Mouse (Mus musculus) adrenal gland, postnatal 25 days (tissue): ENCODE measurements around the gene Zfp551. TPM values are rescaled to one million over a fixed set of nuclear protein-coding genes. Genes with fewer than 3 reads are reported as not detected.

ENCODE experiments used
- DNase-seq: peaks from one replicate; pipeline ENCODE4 v3.0.0; 2021; ENCODE audit warnings: mixed read lengths
- long read RNA-seq: library from polyadenylated mRNA; stranded (forward); transcript quantifications from one replicate; pipeline ENCODE4 v2.0.0, GENCODE M21; 2021
- total RNA-seq: library from RNA; stranded (reverse); gene quantifications from 2 replicates; pipeline ENCODE4 v1.2.3, GENCODE M21; 2021

The Zfp551 gene
- 6.4 and 7.9 TPM in 2 replicates for total RNA-seq
- long read RNA-seq, partial matches to known transcripts: 0 of 6 reads
- long read RNA-seq, other reads (novel, unspliced or antisense): 3 of 6 reads

DNA sequence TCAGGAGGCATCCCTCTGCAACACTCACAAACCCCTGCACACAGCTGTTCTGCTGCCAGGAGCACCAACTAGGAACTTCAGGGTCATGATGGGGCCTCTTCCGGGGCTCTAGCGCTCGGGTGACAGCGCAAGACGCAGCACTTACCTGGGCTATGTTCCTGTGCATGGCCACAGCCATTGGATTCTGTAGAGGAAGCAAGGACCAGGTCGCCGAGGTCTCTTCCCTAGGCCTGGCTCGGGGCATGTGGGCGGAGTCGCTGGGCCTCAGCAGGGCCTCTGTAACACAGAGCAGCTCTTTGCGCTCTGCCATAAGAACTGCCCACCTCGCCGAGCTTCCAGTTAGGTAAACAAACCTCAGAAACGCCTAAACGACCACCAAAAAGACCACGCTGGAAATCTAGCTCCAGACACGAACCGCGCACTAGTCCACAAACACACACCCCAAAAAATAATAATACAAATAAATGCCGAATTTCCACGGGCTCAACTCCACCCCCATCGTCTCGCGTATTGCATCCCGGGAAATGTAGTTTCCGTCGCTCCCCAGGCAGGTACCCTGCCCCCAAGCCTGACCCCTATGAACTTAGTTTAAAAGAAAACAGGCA is at the start of gene Zfp551:
Gene Zfp551, minus strand, starts transcription at position 507 of the 605 bp plus-strand sequence.
- peak; percentile 70 for DNase-seq

GRCm38 (mm10) chr7:12422855-12423254 is 304 bp upstream of the Zfp551 start:
- no peak for DNase-seq

GRCm38 (mm10) chr7:12421741-12422140 is 810 bp downstream of the Zfp551 start:
- DNase-seq: no peak

- DNase-seq: no peak
Observed at GRCm38 (mm10) chr7:12369173-12369572, 53.4 kb downstream of the Zfp551 start, which contains the start of gene Vmn1r84. Vmn1r84 (minus strand) TSS chr7:12369273.

Other genes with a start within 250 kb of the Zfp551 start
- gene Vmn1r80, start 233.5 kb downstream of the Zfp551 start, total RNA-seq: not detected in 2 replicates
- not detected in 2 replicates for gene Vmn1r81, start 154.5 kb downstream of the Zfp551 start, total RNA-seq
- gene Vmn1r82, start 122.3 kb downstream of the Zfp551 start, total RNA-seq: not detected in 2 replicates
- not detected in 2 replicates for gene Vmn1r83, start 93.3 kb downstream of the Zfp551 start, total RNA-seq
- not detected in 2 replicates for gene Vmn1r84, start 53.5 kb downstream of the Zfp551 start, total RNA-seq
- gene Zfp606, start 55.5 kb upstream of the Zfp551 start, total RNA-seq: 11.8 and 15.8 TPM in 2 replicates
- not detected in 2 replicates for gene 2900092C05Rik, start 89.8 kb upstream of the Zfp551 start, total RNA-seq
- gene Vmn2r53, start 186.0 kb upstream of the Zfp551 start, total RNA-seq: 0.03 TPM in 1 of 2 replicates, not detected in the other
- not detected in 2 replicates for gene Vmn2r54, start 217.6 kb upstream of the Zfp551 start, total RNA-seq